Mouse (Mus musculus): ENCODE results near the gene Birc3.
A peak's percentile ranks its signal among the peaks of the same experiment; 100 is the strongest.
"Not testable (repeated sequence)": the region's sequence is repeated elsewhere in the genome, so short reads cannot be mapped to it uniquely, and the experiment has no call there.

Gene Birc3

DNA sequence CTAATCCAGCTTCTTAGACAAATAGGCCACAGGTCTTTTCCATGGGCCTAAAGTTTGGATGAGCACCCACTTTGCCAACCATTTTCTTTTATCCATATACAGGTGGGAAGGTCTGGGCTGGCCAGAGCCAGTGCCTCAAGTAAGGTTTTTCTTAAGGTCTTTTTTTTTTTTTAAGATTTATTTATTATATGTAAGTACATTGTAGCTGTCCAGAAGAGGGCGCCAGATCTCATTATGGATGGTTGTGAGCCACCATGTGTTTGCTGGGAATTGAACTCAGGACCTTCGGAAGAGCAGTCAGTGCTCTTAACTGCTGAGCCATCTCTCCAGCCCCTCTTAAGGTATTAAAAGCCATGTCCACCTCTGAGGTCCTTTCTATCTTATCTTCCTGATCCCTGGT, 6.0 kb downstream of the Birc3 start:
- peak; percentile 8 for DNase-seq

DNA sequence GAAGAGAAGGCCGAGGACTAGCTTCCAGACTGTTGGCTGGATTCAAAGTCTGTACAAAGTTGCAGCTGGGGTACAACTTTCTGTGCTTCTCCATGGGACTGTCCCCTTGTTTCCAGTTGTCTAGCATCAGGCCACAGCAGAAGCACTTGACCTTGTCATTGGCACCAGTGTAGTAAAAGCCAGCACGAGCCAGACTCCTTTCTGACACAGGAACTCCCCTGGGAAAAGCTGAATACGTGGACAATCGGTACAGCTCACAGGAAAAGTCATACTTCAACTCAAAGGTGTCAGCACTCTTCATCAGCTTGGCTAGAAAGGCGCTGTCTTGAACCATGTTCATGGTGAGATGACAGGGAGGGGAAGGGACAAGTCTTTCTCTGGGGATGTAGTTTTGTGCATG, 12.0 kb downstream of the Birc3 start:
- no peak for DNase-seq

DNA sequence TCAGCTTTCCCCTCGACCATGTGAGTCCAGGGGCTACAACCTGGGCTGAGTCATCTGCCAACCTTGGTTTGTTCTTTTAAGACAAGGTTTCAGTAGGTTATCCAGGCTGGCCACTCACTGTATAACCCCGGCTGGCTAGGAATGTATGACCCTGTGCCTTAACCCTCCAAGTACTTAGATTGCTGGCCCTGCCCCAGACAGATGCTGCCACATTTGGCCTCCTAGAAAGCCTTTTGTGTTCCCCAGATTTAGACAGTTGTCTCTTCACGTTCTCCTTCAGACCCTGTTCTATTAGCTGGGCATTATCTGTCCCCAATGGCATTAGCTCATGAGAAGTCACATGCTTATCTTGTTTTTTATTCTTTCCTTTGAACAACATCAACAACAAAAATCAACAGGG, 17.1 kb downstream of the Birc3 start:
- no peak for DNase-seq

DNA sequence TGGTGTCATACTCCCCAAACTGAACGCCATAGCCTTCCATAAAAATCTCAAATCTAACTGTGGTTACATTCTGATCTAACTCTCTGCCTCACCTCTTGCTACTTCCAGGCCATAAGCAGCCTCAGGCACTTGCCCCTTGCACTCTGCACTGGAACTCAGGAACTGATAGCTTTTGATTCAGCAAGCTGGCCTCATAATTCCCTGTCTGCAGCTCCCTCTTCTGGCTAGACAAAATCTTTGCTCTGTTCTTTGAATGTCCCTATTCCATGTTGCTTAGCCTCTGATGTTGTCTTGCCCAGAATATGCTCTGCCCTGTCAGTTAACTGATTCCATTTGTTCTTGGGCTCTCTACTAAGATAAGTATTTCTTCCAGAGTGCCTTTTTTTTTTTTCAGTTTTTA, 17.6 kb downstream of the Birc3 start:
- DNase-seq = peak; percentile 68

DNA sequence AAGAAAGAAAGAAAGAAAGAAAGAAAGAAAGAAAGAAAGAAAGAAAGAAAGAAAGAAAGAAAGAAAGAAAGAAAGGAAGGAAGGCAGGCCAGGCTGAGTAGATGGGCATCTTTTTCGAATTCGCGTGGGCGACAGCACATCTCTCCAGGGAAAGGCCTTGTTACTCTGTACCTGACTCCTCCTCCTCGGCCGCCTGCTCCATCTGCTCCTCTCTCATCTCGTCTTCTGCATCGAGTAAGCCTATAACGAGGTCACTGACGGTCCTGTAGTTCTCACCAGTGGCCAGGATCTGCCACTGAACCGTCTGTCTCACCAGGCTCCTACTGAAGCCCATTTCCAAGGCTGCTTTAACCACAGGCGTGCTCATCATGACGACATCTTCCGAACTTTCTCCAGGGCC, 18.8 kb downstream of the Birc3 start:
- not testable (repeated sequence) for DNase-seq

DNA sequence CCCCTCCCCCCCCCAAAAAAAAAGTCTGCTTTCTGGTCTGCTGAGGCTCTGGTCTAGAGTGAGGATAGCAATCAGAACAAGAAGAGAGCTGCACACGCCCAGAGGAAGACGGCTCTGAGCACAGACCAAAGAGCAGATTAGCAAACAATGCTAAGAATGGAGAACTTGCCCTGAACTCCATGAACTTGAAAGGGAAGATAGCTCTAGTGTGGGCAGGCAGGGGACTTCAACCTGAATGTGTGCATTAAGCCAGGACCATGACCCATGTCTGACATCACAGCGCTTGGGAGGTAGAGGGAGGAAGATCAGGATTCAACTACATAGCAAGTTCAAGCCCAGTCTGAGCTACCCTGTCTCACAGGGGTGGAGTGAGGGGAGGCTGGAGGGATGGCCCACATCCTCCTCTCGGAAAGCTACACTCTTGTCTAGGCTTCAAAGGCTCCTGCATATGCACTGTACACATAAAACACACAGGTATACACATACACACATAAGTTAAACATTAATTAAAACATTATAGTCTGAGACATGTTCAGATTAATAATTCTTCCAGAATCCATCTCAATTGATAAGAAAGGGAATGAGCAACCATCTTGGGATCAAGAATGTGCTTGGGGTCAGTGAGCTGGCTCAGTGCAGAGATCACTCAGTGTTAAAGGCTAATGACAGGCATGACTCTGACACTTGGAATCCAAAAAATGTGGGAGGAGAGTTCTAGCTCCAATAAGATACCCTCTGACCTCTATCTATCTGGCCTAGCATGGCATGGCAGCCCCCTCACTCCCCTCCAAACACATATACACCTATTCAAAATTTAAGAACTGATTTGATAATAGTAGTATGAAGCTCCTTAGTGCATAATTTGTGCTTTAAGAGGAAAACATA, 20.4 kb downstream of the Birc3 start:
- no peak for DNase-seq

DNA sequence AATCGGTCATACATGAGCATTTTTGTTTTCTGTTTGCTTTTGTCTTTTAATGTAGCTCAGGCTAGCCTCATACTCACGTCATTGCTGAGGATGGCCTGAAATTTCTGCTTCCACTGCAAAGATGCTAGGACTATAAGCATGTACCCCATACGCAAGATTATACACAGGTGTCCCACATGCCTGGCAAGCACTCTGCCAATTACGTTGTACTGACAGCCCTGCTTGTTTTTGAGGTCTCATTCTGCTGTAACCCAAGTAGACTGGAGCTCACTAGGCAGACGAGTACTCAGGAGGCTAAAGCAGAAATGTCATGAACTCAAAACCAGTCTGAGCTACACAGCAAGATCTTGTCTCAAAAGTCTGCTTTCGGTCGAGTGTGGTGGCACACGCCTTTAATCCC, 21.1 kb downstream of the Birc3 start:
- DNase-seq = no peak

DNA sequence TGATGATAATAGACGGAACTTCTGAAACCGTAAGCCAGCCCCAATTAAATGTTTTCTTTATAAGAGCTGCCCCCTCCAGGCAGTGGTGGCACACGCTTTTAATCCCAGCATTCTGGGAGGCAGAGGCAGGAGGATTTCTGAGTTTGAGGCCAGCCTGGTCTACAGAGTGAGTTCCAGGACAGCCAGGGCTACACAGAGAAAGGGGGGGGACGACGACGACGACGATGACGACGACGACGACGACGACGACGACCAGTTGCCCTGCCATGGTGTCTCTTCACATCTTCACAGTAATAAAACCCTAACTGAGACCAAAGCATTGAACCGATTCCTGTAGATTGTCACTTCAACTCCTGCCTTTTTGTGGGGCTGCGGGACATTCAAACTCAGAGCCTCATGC, 24.8 kb downstream of the Birc3 start:
- no peak for DNase-seq

DNA sequence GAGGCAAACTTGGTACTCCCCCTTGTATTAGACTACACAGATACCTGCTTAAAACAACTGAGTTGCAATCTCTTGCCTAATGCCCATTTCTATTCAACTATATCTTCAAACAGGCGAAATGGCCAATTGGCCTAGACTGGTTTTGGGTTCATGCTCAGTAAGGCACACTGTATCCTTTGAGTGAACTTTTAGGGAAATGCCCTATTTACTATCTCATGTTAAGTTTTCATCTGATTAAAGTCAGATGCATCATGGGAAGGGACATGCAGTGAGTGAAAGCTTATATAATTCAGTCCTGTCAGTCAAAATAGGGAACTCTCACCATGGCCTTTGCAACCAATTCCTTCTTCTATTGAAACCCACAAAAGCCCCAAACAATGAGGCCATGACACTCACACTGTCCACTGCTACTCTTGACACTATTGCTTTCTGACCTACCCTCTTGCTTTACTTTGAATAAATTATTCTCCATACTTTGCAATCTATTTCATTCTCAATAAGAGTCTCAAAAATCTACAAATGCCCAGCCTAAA, 26.3 kb downstream of the Birc3 start:
- DNase-seq = no peak

DNA sequence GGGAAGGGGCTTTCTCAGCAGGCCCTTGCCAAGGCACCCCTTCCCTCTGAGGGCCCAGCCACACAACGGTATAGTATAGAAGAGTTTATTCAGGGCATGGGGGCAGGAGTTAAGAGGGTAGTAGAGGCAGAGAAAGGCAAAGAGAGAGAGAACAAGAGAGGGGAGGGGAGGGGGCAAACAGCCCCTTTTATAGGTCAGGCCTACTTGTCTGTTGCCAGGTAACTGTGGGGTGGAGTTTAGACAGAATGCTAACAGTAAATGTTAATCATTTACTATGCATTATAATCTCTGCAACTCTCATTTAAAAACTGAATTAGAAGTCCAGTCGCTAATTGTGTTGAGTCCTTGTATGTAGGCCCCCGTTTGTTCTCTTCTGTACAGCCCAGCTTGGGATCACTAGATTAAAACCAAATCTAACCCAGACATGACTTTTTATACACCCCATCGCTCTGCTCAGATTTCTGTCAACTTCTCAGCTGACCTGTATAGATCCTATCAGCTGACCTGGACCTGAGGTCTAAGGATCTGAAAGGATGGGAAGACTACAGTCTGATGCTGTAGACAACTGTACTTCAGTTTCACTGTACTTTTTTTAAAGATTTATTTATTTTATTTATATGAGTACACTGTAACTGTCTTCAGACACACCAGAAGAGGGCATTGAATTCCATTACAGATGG, 27.6 kb downstream of the Birc3 start:
- no peak for DNase-seq

DNA sequence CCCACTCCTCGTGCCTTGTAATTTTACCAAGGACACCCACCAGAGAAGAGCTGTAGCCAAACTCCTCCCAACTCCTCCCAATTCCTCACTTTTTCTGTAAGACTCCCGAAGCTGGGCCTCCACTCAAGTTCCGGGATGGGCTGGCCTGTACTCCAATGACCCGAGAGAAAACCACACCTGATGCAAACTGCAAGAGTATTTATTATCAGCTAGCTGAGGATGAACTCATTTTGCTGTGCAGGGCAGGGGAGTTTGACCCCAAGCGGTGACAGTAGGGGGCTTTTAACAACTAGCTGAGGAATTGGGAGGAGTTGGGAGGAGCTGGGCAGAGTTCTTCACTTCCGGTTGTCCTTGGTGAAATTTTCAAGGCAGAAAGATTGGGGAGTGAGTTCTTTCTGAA, 31.8 kb downstream of the Birc3 start:
- no peak for DNase-seq

DNA sequence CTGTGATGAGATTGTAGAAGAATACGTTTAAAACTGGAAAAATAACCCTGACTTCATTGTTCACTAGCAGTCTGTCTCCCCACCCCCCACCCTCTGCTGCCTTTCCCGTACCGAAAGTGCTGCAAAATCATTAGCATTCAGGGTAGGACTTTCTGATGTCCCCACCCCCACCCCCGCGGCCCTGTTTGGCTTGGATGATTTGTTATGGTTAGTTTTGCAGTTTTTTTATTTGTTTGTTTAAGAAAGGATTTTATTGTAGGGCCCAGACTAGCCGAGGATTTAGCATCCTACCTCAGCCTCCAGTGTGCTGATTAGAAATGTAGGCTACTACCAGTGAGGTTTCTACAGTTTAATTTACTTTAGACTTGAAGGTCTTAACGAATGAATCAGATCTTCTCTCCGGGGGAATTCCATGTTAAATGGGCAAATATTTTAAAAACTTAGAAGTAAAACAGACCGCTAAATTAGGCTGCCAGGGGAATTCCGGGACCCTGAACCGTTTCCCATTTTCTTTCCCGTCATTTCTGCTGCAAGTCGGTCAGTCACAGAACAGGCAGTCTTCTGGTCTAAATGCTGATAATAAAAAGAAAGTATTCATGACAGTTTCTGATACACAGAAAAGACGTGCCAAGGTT, 35.1 kb downstream of the Birc3 start:
- DNase-seq = peak; percentile 67

DNA sequence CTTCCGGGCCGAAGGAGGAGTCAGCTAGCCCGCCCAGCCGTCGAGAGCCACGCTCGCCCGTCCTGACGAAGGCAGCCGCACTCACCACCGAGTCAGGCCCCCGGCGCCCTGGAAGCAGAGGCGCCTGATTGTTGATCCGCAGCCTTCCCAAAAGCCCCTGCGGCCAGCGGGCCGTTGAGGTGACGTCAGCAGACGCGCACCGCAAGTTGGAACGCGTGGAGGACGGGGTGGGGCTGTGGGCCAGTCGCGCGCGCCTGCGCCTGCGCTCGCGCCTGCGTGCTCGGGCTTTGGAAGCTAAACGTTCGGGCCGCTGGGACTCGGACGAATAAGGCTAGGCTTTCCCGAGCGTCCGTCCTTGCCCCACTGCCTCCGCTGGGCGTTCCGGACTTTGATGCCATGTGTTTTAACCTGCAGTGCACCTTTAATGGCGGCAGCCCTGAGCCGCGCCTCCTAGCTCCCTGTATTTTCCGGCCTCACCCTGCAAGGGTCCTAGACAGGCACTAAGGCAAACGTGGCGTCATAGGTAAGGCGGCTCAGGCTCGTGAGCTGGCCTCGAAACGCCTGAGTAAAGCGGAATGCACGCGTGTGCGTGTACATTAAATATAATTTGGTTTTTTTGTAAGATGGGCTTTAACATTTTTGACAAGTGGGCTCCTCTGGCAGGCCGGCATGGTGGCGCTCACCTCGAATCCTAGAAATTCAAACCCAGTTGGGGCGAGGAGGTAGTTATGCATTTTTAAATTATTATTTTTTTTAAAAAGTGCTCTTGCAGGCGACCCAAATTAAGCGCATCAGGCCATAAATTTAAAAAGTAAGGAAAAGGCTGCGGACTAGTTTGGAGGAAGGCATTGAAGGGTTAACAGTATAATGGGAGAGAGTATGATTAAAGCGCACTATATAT, 35.8 kb downstream of the Birc3 start, which contains the start of gene Birc2:
Gene Birc2 (minus strand): TSS at position 160 of the 901 bp plus-strand sequence.
- DNase-seq = peak; percentile 99

DNA sequence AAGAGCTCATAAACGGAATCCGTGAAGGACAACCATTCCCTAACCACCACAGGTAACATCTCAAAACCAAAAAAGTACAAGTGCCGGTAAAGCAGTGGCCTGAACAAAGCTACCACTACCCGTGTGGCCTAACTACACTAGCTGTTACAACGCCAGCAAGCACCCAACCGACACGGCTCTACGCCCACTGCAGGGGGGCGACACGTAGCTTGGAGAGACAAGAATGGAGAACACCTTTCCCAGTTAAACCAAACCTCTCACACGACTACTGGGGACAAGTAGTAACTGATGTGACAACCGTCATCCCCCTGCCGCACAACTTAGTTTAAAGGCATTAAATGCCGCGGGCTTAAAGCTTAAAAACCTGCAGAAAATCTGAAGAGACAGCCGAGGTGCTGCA, 36.7 kb downstream of the Birc3 start:
- peak; percentile 72 for DNase-seq

DNA sequence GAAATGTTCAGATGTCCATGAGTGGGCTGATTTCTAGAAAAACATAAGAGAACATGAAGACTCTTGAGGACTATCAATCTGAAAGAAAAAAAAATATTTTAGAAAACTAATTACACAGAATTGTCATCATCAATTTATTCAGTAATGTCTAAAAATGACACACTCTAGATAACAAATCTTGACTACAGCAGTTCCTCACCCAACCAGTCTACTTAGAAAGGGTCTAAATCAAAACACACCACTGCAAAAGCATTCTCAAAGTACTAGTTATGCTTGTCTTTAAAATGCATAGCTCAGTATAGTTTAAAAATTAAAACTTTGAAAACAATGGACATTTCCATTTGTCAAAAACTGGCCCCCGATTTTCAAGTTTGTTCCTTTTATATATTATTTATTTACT, 37.7 kb downstream of the Birc3 start:
- DNase-seq = no peak

DNA sequence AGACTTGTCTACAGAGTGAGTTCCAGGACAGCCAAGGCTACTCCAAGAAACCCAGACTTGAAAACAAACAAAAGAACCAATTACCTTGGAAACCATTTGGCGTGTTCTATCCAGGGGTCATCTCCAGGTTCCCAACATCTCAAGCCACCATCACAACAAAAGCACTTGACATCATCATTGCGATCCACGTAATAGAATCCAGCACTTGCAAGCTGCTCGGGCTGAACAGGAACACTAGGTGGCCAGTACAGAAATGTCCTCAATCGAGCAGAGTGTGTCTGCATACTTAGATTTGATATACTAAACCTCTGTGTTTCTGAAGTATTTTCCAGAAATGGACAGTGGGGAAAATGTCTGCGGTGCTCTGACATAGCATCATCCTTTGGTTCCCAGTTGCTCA, 39.6 kb downstream of the Birc3 start:
- DNase-seq = no peak

DNA sequence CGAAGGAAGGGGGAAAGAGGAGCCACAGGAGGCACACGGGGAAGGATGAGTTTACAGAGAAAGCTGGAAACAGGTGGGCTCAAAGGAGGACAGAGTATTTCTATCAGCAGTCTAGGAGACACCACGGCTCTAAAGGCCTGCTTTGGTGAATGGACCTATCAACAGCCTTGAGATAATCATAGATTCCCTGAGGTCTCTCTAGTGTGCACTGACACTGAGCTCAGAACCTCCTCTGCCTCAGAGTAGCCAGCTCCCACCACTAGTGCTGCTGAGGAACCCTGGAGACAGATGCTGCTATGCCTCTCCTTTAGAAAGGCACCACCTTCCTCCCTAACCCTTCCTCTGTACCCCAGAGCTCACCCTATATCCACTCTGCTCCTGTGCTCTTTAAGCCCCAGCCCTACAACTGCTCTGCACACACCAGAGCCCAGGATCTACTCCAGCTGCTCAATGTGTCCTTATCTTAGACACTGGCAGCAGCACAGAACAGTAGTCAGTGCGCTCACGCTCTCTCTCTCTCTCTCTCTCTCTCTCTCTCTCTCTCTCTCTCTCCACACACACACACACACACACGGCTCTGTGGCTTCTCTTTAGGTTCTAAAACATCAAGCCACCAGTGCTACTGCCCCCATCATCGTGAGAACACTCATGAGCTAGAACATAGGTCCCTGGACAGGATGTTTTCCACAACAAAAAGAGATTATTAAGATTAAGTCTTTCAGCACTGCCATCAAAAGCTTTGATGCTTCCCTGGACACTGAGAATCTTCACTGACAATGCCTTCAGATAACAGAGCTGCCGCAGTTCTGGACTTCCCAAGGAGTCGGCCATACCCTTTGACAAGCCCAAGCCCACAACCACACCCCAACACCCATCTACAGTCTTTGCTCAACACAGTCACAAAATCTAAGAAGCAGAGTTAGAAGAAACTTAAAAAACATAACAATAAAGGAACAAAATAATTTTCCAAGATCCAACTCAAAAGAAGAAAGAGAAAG, 43.2 kb downstream of the Birc3 start:
- DNase-seq = no peak

DNA sequence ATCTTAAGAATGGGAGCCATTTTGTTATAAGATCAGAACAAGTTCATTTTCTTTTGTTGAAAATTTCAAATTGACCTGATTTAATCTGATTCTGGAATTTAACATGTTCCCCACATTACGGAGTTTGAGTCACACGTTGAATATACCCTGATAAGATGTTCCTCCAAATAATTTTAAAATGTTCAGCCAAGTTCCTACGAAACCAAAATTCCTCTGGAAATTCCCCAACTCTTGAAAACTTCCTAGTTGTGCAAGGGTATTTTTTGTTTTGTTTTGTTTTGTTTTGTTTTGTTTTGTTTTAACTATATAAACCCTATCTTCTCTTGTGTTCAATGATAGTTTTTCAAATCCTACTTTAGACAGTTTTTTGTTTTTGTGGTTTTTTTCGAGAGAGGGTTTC, 44.3 kb downstream of the Birc3 start:
- DNase-seq = no peak

DNA sequence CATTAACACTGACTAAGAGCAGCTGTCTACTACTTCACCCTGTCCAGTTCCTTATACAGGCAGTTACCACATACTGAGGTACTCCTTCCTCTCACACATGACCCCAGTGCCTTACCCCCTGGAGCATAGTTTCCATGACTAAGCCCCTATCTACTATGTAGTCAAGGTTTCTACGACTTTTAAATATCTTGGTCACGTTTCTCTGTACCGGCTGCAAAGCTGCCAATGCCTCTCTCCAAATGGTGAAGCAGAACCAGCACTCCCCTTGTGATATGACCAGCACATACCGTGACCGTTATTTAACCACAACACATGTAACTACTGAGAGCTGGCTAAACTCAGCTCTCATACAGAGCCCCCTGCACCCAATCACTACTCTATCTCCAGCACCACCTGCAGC, 48.1 kb downstream of the Birc3 start:
- no peak for DNase-seq

DNA sequence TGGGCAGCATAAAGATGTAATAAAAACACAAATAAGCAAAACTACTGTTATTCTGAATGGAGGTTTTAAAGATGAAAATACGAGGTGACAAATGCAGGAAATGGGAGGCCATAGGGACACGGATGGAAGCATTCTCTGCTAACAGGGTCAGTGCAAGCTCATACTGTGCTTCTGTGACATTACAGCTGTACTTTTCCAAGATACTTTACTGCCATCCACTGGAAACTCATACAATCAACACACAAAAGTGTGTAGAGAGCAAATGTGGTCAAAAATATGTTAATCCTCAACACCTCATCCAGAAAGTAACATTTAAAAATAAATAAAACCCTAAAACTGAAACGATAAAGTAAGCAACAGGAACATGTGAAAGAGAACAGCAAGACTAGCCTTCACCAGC, 50.2 kb downstream of the Birc3 start:
- no peak for DNase-seq

DNA sequence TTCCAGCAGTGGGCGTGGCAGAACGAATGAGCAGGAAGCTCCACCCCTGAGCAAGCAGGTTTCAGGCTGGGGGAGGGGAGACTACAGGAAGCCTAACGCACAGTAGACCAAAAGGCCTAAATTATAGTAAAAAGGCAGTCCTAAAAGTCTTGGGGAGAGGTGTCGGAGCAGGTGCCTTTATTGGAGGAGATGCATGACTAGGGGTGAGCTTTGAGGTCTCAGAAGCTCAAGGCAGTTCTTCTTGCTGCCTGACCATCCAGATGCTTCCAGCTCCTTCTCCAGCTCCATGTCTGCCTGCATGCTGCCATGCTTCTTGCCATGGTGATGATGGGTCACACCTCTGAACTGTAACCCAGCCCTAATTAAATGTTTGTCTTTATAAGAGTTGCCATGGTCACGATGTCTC, 67.9 kb downstream of the Birc3 start:
- DNase-seq = no peak

Data from embryo, embryonic 11 days (tissue).